Comparison of ENCODE assay signal across 9 mouse cellular contexts in genomic region chr4:128451383-128451794, GRCm38 (mm10).
A peak's percentile ranks its signal among the peaks of the same experiment; 100 is the strongest.
DNase-seq lines count a peak whose midpoint lies in the region; ATAC-seq and TF ChIP-seq lines count a peak whose summit lies in the region.
"Had no signal": no experiment of that assay in that cellular context is flagged by ENCODE, and none has a peak within 500 bp of the region (broad histone marks: within the 10 kb centered on the region; RNA-seq: fewer than 3 reads in every experiment).

No protein-coding gene starts in this region.

- no peak for ATAC-seq in heart, embryonic 13.5 days (ENCODE audit: extremely low read depth, insufficient number of reproducible peaks, low FRiP score, low TSS enrichment)
- peak; percentile 57 for ATAC-seq in forebrain, postnatal 0 days
- no peak; the same call in 1 of the 2 replicates for ATAC-seq in midbrain, embryonic 15.5 days (replicated peaks)
- ATAC-seq in megakaryocyte progenitor cell, adult 5-6 weeks (replicated peaks; ENCODE audit: poor library complexity): no peak

- H3K36me3 ChIP-seq in heart, embryonic 13.5 days: no peaks in the 10 kb centered on the region
- no peaks in the 10 kb centered on the region for H3K36me3 ChIP-seq in forebrain, postnatal 0 days (ENCODE audit: insufficient read depth)
- peaks cover 3% of the 10 kb centered on the region; the same call in 1 of the 2 replicates for H3K36me3 ChIP-seq in midbrain, embryonic 15.5 days (replicated peaks)

- H3K4me3 ChIP-seq in heart, embryonic 13.5 days: no peak overlapping the region
- no peak overlapping the region for H3K4me3 ChIP-seq in forebrain, postnatal 0 days (ENCODE audit: low read depth, low read length)
- H3K4me3 ChIP-seq in midbrain, embryonic 15.5 days: no peak overlapping the region
- H3K4me3 ChIP-seq: myocyte had no signal

- no peaks in the 10 kb centered on the region for H3K27me3 ChIP-seq in heart, embryonic 13.5 days (replicated peaks)
- no peaks in the 10 kb centered on the region for H3K27me3 ChIP-seq in forebrain, postnatal 0 days (ENCODE audit: insufficient read depth, low read length)
- H3K27me3 ChIP-seq in midbrain, embryonic 15.5 days (replicated peaks): no peaks in the 10 kb centered on the region

- H3K9me3 ChIP-seq in heart, embryonic 13.5 days: no peaks in the 10 kb centered on the region
- H3K9me3 ChIP-seq in forebrain, postnatal 0 days (ENCODE audit: low read length): no peaks in the 10 kb centered on the region
- H3K9me3 ChIP-seq in midbrain, embryonic 15.5 days: no peaks in the 10 kb centered on the region

- no peak for DNase-seq in heart, adult 8-10 months (ENCODE audit: low spot score)
- peak; percentile 71 for DNase-seq in brain, embryonic 14.5 days (ENCODE audit: low read depth)
- peak; percentile 53 for DNase-seq in forebrain, postnatal 0 days
- DNase-seq in gastrocnemius, postnatal 25 days: no peak
- DNase-seq: gastrocnemius, postnatal 10 days had no signal

- no peak overlapping the region for H3K4me2 ChIP-seq in heart, embryonic 13.5 days
- H3K4me2 ChIP-seq in forebrain, postnatal 0 days (ENCODE audit: low read depth): no peak overlapping the region
- no peak overlapping the region for H3K4me2 ChIP-seq in midbrain, embryonic 15.5 days

- H3K4me1 ChIP-seq in heart, embryonic 13.5 days: peaks cover 16% of the 10 kb centered on the region
- H3K4me1 ChIP-seq in forebrain, postnatal 0 days (ENCODE audit: insufficient read depth): peaks cover 11% of the 10 kb centered on the region
- peaks cover 12% of the 10 kb centered on the region for H3K4me1 ChIP-seq in midbrain, embryonic 15.5 days

- no peak for TF ChIP-seq CTCF in brain, embryonic 14.5 days (IDR thresholded peaks at IDR 0.05; ENCODE audit: borderline replicate concordance, extremely low read depth, insufficient read depth, insufficient read length)
- no peak for TF ChIP-seq CTCF in forebrain, postnatal 0 days (IDR thresholded peaks at IDR 0.05; ENCODE audit: low read depth)

- H3K9ac ChIP-seq in heart, embryonic 13.5 days: no peak overlapping the region
- H3K9ac ChIP-seq in forebrain, postnatal 0 days: no peak overlapping the region
- no peak overlapping the region for H3K9ac ChIP-seq in midbrain, embryonic 15.5 days

- TF ChIP-seq POLR2A in brain, embryonic 14.5 days (IDR thresholded peaks at IDR 0.05; ENCODE audit: borderline replicate concordance, extremely low read depth, insufficient read depth, insufficient read length, poor library complexity, severe bottlenecking): no peak

- peak overlapping the region; percentile 71 for H3K27ac ChIP-seq in heart, embryonic 13.5 days (replicated peaks)
- peak overlapping the region; percentile 54 for H3K27ac ChIP-seq in forebrain, postnatal 0 days (ENCODE audit: low read depth, low read length)
- peak overlapping the region; percentile 68 for H3K27ac ChIP-seq in midbrain, embryonic 15.5 days

- whole genome bisulfite sequencing in heart, embryonic 13.5 days: 56% methylated on average over 3 of the region's 3 CpGs
- 49% methylated on average over 3 of the region's 3 CpGs for whole genome bisulfite sequencing in forebrain, postnatal 0 days
- WGBS in midbrain, embryonic 15.5 days: 67% methylated on average over 3 of the region's 3 CpGs

Comparison
In these comparisons a context has a peak if more than half of its experiments do, and no peak if none do; other contexts are left out.
1. DNase-seq: peak in brain, embryonic 14.5 days (single experiment) and forebrain, postnatal 0 days (single experiment); none in heart, adult 8-10 months (single experiment) and gastrocnemius, postnatal 25 days (single experiment).
2. Peak in every context shown above with its lines, with median percentiles within 50 percentile points of each other: H3K27ac ChIP-seq.